Mouse (Mus musculus) heart, adult 2 months (tissue): ENCODE measurements around the gene Hoxd8.

ENCODE experiments used
- CTCF ChIP-seq: fragments of 200-600 bp; IDR thresholded peaks from 2 replicates; pipeline ENCODE4 v1.8.1; 2022; ENCODE audit warnings: antibody characterized with exemption, mild to moderate bottlenecking, moderate library complexity
- POLR2A ChIP-seq: fragments of 200-500 bp; IDR thresholded peaks from 2 replicates; pipeline ENCODE4 v1.6.1; 2011; ENCODE audit warnings: mild to moderate bottlenecking, low read depth, low read length, control low read depth; ENCODE audit not compliant: insufficient read depth

DNA sequence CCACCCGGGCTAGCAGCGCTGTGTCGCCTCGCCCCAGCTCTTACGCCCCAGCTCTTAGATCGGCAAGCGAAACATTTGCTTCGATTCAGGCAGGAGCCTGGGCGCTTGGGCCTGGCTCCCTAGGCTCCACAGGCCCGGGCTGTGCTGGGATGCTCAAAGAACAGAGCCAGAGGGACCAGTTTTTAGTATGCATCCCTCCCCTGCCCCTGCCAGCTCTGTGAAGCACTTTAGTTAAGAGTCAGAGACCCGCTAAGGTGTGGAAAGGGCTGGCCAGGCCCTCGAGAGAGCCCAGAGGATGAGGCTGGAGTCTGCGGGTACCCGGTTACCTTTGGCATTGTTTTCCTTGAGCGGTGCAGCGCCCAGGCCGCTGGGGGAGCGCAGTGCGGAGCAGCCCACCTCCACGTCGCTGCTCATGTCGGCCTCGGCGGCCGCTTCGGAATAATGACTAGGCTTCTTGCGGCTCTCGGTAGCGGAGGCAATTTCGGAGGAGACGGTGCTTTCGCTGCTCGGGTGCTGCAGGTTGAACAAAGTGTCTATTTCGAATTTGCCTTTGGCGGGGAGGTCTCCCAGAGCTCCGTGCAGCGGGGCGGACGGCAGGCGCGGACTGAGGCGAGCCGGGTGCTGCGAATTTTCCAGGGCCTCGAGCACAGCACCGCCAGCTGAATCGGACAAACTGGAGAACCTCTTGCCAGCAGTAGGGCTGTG, 45.6 kb upstream of the Hoxd8 start:
- TF ChIP-seq CTCF: no peak
- TF ChIP-seq POLR2A: no peak
